Mouse (Mus musculus) cortical plate, adult 2 months (tissue): ENCODE results near the gene Elof1.

Source experiments
- CTCF ChIP-seq: fragments of 200-500 bp; IDR thresholded peaks from 2 replicates; pipeline ENCODE4 v1.5.1; 2011; ENCODE audit warnings: mild to moderate bottlenecking, control low read depth, low read length; ENCODE audit not compliant: insufficient read depth; ENCODE audit errors: extremely low read depth
- POLR2A ChIP-seq: fragments of 200-500 bp; IDR thresholded peaks from 2 replicates; pipeline ENCODE4 v1.6.1; 2011; ENCODE audit warnings: mild to moderate bottlenecking, low read length, control low read depth; ENCODE audit not compliant: insufficient read depth; ENCODE audit errors: extremely low read depth

DNA sequence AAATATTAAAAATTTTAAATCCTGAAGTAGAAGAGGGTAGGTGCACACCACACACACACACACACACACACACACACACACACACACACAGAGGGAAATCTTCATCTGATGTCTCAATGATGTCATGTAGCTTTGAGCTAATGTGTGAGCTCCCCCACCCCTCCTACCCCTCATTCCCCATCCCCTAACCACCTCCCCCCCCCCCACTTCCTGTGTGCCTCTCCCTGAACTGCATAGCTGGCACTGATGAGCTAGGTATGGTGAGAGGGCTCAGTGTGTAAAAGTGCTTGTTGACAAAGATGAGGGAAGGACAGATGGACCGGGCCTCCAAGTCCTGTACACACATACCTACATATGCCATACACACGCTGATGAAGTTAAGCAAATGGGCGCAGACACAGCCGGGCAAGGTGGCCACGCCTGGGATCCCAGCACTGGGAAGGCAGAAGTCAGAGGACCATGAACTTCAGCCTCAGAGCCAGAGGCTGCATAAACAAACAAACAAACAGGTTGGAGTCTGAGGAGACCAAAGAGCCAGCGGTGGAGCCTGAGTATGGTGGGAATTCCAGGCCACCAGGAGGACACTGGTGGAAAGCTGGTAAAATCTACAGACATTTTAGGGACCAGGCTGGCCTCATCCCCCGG is 17.4 kb upstream of the Elof1 start:
- TF ChIP-seq CTCF = no peak
- no peak for TF ChIP-seq POLR2A
